Mouse (Mus musculus) cerebellum, adult 2 months (tissue): ENCODE results near the gene Ncor1. TPM values are rescaled to one million over a fixed set of nuclear protein-coding genes. Genes with fewer than 3 reads are reported as not detected.
"Not testable (repeated sequence)": the region's sequence is repeated elsewhere in the genome, so short reads cannot be mapped to it uniquely, and the experiment has no call there.

Experiments used
- DNase-seq, 2 experiments: peaks; one replicate each; pipeline ENCODE4 v3.0.0; 2021
- H3K27ac ChIP-seq: fragments of 200-500 bp; 2 replicates; pipeline ENCODE4 v1.5.1; 2012; ENCODE audit warnings: low read length, control low read depth, inconsistent platforms; ENCODE audit not compliant: insufficient read depth
- H3K27me3 ChIP-seq: fragments of 200-500 bp; 2 replicates; pipeline ENCODE4 v1.6.1; 2012; ENCODE audit warnings: inconsistent platforms, mild to moderate bottlenecking, low read length, moderate library complexity; ENCODE audit not compliant: control insufficient read depth, insufficient read depth
- H3K4me1 ChIP-seq: fragments of 200-500 bp; 2 replicates; pipeline ENCODE4 v1.6.1; 2011; ENCODE audit warnings: low read length; ENCODE audit not compliant: control insufficient read depth, insufficient read depth
- H3K4me3 ChIP-seq: fragments of 200-500 bp; replicated peaks from 2 replicates; pipeline ENCODE3; 2011; ENCODE audit warnings: mild to moderate bottlenecking, low read depth, low read length, control low read depth; ENCODE audit not compliant: insufficient read depth
- CTCF ChIP-seq: fragments of 200-500 bp; IDR thresholded peaks from 2 replicates; pipeline ENCODE4 v1.5.1; 2011; ENCODE audit warnings: low read depth, mild to moderate bottlenecking, control low read depth, low read length, moderate library complexity, borderline replicate concordance; ENCODE audit not compliant: insufficient read depth
- POLR2A ChIP-seq: fragments of 200-500 bp; IDR thresholded peaks from 2 replicates; pipeline ENCODE4 v1.6.1; 2011; ENCODE audit warnings: low read length, control low read depth, borderline replicate concordance; ENCODE audit not compliant: insufficient read depth
- WGBS: fragments of 180-500 bp; shearing (Covaris S2); methylation state at CpG from one replicate; pipeline ENCODE4 v1.1.7; 2018; 5-methylcytosine and 5-hydroxymethylcytosine counted together
- polyA plus RNA-seq: library from polyadenylated mRNA; depleted of rRNA; stranded (reverse); fragments of >200 nt; gene quantifications from 2 replicates; pipeline ENCODE4 v1.2.3, GENCODE M21; 2012

Ncor1 gene
- polyA plus RNA-seq, 1 experiment = 132 TPM

DNA sequence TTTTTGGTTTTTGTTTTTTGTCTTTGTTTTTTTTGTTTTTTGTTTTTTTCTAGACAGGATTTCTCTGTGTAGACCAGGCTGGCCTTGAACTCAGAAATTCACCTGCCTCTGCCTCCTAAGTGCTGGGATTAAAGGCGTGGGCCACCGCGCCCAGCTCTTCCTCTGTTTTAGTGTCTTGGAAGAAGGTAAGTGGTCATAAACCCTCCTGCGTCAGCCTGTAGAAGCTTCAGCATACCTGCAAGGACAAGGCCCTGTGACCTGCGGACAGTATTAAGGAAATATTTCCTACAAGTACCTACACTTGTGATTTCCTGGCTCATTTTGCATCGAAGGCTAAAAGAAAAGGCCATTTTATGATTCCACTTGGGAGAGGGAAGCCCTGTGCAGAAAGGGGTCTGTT lies 35.4 kb upstream of the Ncor1 start:
- no peaks in the 10 kb centered on the region for H3K27me3 ChIP-seq
- 96% methylated on average over 6 of the region's 6 CpGs for WGBS
- no peaks in the 10 kb centered on the region for H3K4me1 ChIP-seq
- DNase-seq = no peak
- H3K4me3 ChIP-seq = no peak overlapping the region
- TF ChIP-seq POLR2A = no peak
- no peak for TF ChIP-seq CTCF
- no peak overlapping the region for H3K27ac ChIP-seq

DNA sequence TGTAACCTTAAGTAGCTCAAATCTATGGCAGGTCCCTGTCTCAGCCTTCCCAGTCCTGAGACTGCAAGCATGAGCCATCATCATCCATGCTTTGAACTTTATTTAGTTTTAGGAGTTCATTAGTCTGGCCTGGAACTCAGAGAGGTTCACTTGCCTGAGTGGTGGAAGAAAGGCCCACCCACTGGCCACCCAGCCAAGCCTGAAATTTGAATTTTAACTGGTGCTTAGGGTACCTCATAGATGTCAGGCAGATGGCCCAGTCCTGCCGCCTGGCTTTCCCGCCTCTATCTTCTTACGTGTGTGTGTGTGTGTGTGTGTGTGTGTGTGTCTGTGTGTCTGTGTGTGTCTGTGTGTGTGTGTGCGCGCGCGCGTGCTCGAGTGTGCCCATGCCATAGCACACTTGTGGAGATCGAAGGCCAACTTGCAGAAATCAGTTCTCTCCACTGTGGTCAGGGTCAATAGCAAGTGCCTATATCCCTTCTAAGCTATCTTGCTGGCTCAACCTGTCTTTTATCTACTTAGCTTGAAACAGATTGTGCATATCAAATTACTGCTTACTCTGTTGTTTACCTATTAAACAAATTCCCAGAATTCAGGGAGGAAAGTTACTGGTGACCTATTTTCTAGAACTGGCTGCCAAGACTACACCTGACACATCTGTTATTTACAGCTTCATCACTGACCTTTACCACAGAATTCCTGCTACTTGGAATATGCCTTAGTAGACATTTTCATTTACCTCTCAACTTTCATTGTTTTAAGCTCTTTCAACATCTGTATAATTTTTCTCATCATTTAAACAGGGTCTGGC lies 29.4 kb upstream of the Ncor1 start:
- 90% methylated on average over 10 of the region's 10 CpGs for WGBS
- no peak for DNase-seq
- no peak overlapping the region for H3K4me3 ChIP-seq
- H3K4me1 ChIP-seq = 0 out of 2 replicates have a peak, but pooled peaks cover 3% of the 10 kb centered on the region
- no peak overlapping the region for H3K27ac ChIP-seq
- H3K27me3 ChIP-seq = no peaks in the 10 kb centered on the region
- TF ChIP-seq POLR2A = no peak
- no peak for TF ChIP-seq CTCF

DNA sequence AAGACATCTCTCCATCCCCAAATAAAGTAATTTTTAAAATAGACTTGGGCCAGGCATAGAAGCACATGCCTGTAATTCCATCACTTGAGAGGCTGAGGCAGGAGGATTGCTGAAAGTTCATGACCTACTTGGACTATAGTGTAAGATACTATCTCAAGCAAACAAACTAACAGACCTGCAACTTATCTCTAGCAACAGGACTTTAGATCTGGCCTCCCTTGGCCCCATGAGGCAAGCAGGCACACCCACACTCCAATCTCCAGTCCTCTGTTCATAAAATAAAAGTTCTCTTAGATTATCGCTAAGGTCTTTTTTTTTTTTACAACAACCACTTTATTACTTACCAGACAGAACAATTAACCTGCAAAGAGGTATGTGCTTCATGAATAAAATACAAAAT lies 28.6 kb upstream of the Ncor1 start:
- 0 out of 2 replicates have a peak, but pooled peaks cover 3% of the 10 kb centered on the region for H3K4me1 ChIP-seq
- no peaks in the 10 kb centered on the region for H3K27me3 ChIP-seq

DNA sequence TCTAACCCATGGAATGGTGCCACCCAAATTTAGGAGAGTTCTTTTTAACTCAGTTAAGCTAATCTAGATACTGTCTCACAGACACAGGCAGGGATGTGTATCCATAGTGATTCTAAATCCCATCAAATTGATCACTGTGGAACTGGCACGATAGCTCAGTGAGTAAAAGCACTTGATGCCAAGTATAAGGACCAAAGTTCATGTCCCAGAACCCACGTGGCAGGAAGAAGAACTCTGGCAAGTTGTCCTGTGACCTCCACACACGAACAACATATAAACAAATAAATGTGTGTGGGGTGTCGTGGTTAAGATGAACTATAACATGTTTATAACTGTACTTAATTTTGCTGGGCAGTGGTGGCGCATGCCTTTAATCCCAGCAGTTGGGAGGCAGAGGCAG lies 21.2 kb upstream of the Ncor1 start:
- Histone ChIP-seq H3K4me3 (no peak overlapping the region), H3K27me3 (no peaks in the 10 kb centered on the region), H3K27ac (no peak overlapping the region), H3K4me1 (no peaks in the 10 kb centered on the region)
- no peak for DNase-seq
- WGBS = 88% methylated on average over 5 of the region's 5 CpGs
- TF ChIP-seq CTCF = no peak
- no peak for TF ChIP-seq POLR2A

More for the DNA sequence above, 28.6 kb upstream of the Ncor1 start:
- no peak overlapping the region for H3K27ac ChIP-seq
- DNase-seq = no peak
- 100% methylated on average over 1 of the region's 1 CpGs for WGBS
- no peak overlapping the region for H3K4me3 ChIP-seq
- TF ChIP-seq POLR2A = no peak
- TF ChIP-seq CTCF = no peak

DNA sequence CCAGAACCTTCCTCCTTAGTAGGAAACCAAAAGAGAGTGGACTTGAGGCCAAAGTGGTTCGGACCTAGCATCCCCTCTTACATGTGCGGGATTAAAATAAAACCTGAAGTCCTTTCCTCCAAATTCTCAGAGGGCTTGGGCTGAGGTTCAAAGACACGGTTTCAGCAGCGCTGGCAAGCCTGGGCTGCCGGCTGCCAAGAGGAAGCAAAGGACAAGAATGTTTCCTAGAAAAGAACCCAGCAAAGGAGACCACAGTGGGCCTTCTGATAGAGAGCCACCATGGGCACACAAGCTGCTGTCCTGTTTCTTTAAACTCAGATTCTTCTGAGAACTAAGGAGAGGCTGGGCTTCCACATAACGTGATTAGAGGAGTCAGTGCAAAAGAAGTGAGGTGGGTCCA lies 20.6 kb upstream of the Ncor1 start:
- H3K4me1 ChIP-seq = no peaks in the 10 kb centered on the region
- no peak overlapping the region for H3K4me3 ChIP-seq
- TF ChIP-seq CTCF (no peak), POLR2A (no peak)
- H3K27me3 ChIP-seq = no peaks in the 10 kb centered on the region
- no peak for DNase-seq
- no peak overlapping the region for H3K27ac ChIP-seq
- 28% methylated on average over 6 of the region's 6 CpGs for WGBS

DNA sequence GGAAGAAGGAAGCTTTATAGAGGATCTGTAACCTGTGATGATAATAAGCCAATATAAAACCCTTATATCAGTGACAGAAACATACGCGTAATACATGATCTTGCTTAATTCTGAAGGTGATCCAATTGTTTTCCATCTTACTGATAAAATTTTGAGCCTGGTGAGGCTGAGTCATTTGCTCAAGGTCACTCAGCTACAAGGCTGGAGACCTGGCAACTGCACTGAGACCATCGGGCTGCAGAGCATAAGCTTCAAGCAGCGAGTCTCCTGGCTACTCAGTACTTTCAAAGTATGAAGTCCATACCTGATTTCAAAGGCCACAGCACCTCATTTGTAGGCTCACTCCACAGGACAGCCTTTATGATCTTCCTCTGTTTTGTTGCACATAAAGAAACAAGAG lies 17.8 kb upstream of the Ncor1 start:
- Histone ChIP-seq H3K4me3 (no peak overlapping the region), H3K27ac (no peak overlapping the region), H3K27me3 (no peaks in the 10 kb centered on the region), H3K4me1 (no peaks in the 10 kb centered on the region)
- no peak for DNase-seq
- WGBS = 96% methylated on average over 4 of the region's 4 CpGs
- TF ChIP-seq POLR2A = no peak
- no peak for TF ChIP-seq CTCF

DNA sequence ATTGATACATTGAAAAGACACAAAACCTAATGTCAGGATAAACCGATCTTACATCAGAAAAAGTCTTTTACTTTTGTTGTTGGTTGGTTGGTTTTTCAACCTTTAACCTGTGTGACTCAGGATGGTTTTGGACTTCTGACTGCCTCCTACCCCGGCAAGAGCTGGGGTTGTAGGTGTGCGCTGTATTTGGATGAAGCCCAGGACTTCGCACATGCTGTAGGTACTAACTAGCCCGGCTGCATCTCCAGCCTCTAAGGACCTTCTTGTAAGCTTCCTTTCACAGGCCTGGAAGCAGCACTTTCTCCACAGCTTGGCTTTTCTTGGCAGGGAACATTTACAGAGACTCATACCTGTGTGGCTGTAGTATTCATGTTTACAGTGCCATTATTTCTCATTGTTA lies 15.2 kb upstream of the Ncor1 start:
- 91% methylated on average over 5 of the region's 5 CpGs for WGBS
- TF ChIP-seq POLR2A (no peak), CTCF (no peak)
- H3K27ac ChIP-seq = no peak overlapping the region
- no peaks in the 10 kb centered on the region for H3K4me1 ChIP-seq
- H3K4me3 ChIP-seq = no peak overlapping the region
- no peak for DNase-seq
- no peaks in the 10 kb centered on the region for H3K27me3 ChIP-seq

DNA sequence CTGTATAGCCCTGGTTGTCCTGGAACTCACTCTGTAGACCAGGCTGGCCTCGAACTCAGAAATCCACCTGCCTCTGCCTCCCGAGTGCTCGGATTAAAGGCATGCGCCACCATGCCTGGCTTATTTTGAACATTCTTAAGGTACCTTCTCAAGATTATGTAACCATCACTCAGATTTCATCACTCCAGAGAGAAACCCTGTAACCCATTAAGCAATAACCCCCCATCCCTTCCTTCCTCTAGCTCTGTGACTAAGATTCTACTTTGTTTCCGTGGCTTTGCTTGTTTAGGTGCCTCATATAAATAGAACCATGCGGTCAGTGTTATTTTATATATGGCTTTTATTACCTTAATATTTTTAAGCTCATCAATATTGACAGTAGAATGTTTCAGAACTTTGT lies 12.1 kb upstream of the Ncor1 start:
- Histone ChIP-seq H3K4me1 (no peaks in the 10 kb centered on the region), H3K27ac (no peak overlapping the region), H3K27me3 (no peaks in the 10 kb centered on the region), H3K4me3 (no peak overlapping the region)
- 95% methylated on average over 6 of the region's 6 CpGs for WGBS
- no peak for DNase-seq
- TF ChIP-seq POLR2A (no peak), CTCF (no peak)

DNA sequence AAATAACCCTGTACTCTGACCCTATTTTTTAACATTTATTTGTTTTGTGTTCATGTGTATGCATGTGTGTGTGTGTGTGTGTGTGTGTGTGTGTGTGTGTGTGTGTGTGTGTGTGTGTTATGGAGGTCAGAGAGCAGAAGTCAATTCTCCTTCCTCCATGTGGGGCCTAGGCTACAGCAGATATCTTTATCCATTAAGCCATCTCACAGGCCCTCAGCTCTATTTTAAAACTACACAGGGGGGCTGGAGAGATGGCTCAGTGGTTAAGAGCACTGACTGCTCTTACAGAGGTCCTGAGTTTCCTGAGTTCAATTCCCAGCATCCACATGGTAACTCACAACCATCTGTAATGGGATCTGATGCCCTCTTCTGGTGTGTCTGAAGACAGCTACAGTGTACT lies 8.9 kb upstream of the Ncor1 start:
- not testable (repeated sequence) for H3K4me3 ChIP-seq, DNase-seq, H3K4me1 ChIP-seq, H3K27me3 ChIP-seq, H3K27ac ChIP-seq
